Mouse (Mus musculus) embryonic facial prominence, embryonic 12.5 days (tissue): ENCODE data around the gene Snx30. TPM values are rescaled to one million over a fixed set of nuclear protein-coding genes. Genes with fewer than 3 reads are reported as not detected.

Experiments used
- ATAC-seq: fragments of 200-750 bp; cut with Nextera tagmentation; 2 replicates; pipeline ENCODE4 v1.8.0; 2017; ENCODE audit not compliant: insufficient number of reproducible peaks, insufficient read depth, low FRiP score, low TSS enrichment
- H3K27ac ChIP-seq: fragments of 300-500 bp; sonication (generic); 2 replicates; pipeline ENCODE4 v1.5.1; 2016; ENCODE audit warnings: mild to moderate bottlenecking
- H3K27me3 ChIP-seq: fragments of 300-500 bp; sonication (generic); 2 replicates; pipeline ENCODE4 v1.6.1; 2016; ENCODE audit warnings: mild to moderate bottlenecking, moderate library complexity
- H3K36me3 ChIP-seq: fragments of 300-500 bp; sonication (generic); 2 replicates; pipeline ENCODE4 v1.6.1; 2016; ENCODE audit warnings: mild to moderate bottlenecking
- H3K4me1 ChIP-seq: fragments of 300-500 bp; sonication (generic); 2 replicates; pipeline ENCODE4 v1.6.1; 2016
- H3K4me2 ChIP-seq: fragments of 300-500 bp; sonication (generic); replicated peaks from 2 replicates; pipeline ENCODE4 v1.6.1; 2016; ENCODE audit warnings: mild to moderate bottlenecking, moderate library complexity
- H3K4me3 ChIP-seq: fragments of 300-500 bp; sonication (generic); 2 replicates; pipeline ENCODE4 v1.5.1; 2016; ENCODE audit warnings: mild to moderate bottlenecking
- H3K9ac ChIP-seq: fragments of 300-500 bp; sonication (generic); 2 replicates; pipeline ENCODE4 v1.6.1; 2016; ENCODE audit warnings: mild to moderate bottlenecking, moderate library complexity
- H3K9me3 ChIP-seq: fragments of 300-500 bp; sonication (generic); 2 replicates; pipeline ENCODE4 v1.6.1; 2016; ENCODE audit warnings: mild to moderate bottlenecking, moderate library complexity
- WGBS: fragments of 180-500 bp; shearing (Covaris S2); methylation state at CpG from one replicate; pipeline ENCODE4 v1.1.7; 2016; 5-methylcytosine and 5-hydroxymethylcytosine counted together
- polyA plus RNA-seq: library from polyadenylated mRNA; unstranded; fragments of >200 nt; fragmentation: Nextera tagmentation; extraction: Ambion mirVana; gene quantifications from 2 replicates; pipeline ENCODE4 v1.2.1, GENCODE M21; 2016

Gene Snx30
- polyA plus RNA-seq, 1 experiment from 2014 or later = 14.0 TPM

GRCm38 (mm10) chr4:59826381-59826780, 20.7 kb downstream of the Snx30 start:
- Histone ChIP-seq H3K4me2 (no peak overlapping the region), H3K9ac (no peak overlapping the region), H3K9me3 (no peaks in the 10 kb centered on the region), H3K27ac (no peak overlapping the region), H3K27me3 (no peaks in the 10 kb centered on the region), H3K4me1 (no peaks in the 10 kb centered on the region), H3K36me3 (no peaks in the 10 kb centered on the region), H3K4me3 (no peak overlapping the region)
- ATAC-seq = no peak
- 90% methylated on average over 5 of the region's 5 CpGs for WGBS

- H3K27me3 ChIP-seq = no peaks in the 10 kb centered on the region
- H3K4me1 ChIP-seq = no peaks in the 10 kb centered on the region
- no peaks in the 10 kb centered on the region for H3K9me3 ChIP-seq
- WGBS = 78% methylated on average over 4 of the region's 4 CpGs
- H3K4me2 ChIP-seq = no peak overlapping the region
- H3K36me3 ChIP-seq = no peaks in the 10 kb centered on the region
- H3K4me3 ChIP-seq = no peak overlapping the region
- H3K9ac ChIP-seq = no peak overlapping the region
- no peak overlapping the region for H3K27ac ChIP-seq
- ATAC-seq = no peak
These were observed 23.4 kb downstream of the Snx30 start for GRCm38 (mm10) chr4:59829072-59829471.

- Histone ChIP-seq H3K4me2 (no peak overlapping the region), H3K9me3 (no peaks in the 10 kb centered on the region), H3K36me3 (no peaks in the 10 kb centered on the region), H3K27ac (no peak overlapping the region), H3K4me1 (no peaks in the 10 kb centered on the region), H3K4me3 (no peak overlapping the region), H3K9ac (no peak overlapping the region), H3K27me3 (no peaks in the 10 kb centered on the region)
- WGBS = 85% methylated on average over 5 of the region's 5 CpGs
- ATAC-seq = no peak
These were observed 25.4 kb downstream of the Snx30 start for GRCm38 (mm10) chr4:59831038-59831437.

- ATAC-seq = no peak
These were observed 27.2 kb downstream of the Snx30 start for GRCm38 (mm10) chr4:59832810-59833209.

GRCm38 (mm10) chr4:59837659-59838058, 32.0 kb downstream of the Snx30 start:
- Histone ChIP-seq H3K9me3 (no peaks in the 10 kb centered on the region), H3K4me1 (peaks cover 4% of the 10 kb centered on the region; the same call in 1 of the 2 replicates), H3K27ac (no peak overlapping the region), H3K9ac (no peak overlapping the region), H3K4me3 (no peak overlapping the region), H3K4me2 (no peak overlapping the region), H3K27me3 (no peaks in the 10 kb centered on the region), H3K36me3 (no peaks in the 10 kb centered on the region)
- no peak for ATAC-seq
- 77% methylated on average over 7 of the region's 7 CpGs for WGBS

More at GRCm38 (mm10) chr4:59832810-59833209, 27.2 kb downstream of the Snx30 start:
- no peaks in the 10 kb centered on the region for H3K9me3 ChIP-seq
- H3K36me3 ChIP-seq = no peaks in the 10 kb centered on the region
- no peaks in the 10 kb centered on the region for H3K4me1 ChIP-seq
- H3K9ac ChIP-seq = no peak overlapping the region
- no peak overlapping the region for H3K4me2 ChIP-seq
- H3K4me3 ChIP-seq = no peak overlapping the region
- H3K27ac ChIP-seq = no peak overlapping the region
- 67% methylated on average over 6 of the region's 6 CpGs for WGBS
- no peaks in the 10 kb centered on the region for H3K27me3 ChIP-seq

- Histone ChIP-seq H3K4me3 (no peak overlapping the region), H3K9me3 (no peaks in the 10 kb centered on the region), H3K27ac (0 out of 2 replicates have a peak overlapping the region, but pooled peaks have one; percentile 8), H3K36me3 (0 out of 2 replicates have a peak, but pooled peaks cover 6% of the 10 kb centered on the region), H3K27me3 (no peaks in the 10 kb centered on the region), H3K4me1 (peaks cover 10% of the 10 kb centered on the region; the same call in 1 of the 2 replicates), H3K4me2 (no peak overlapping the region), H3K9ac (no peak overlapping the region)
- WGBS = 82% methylated on average over 15 of the region's 15 CpGs
- ATAC-seq = no peak
These were observed 39.0 kb downstream of the Snx30 start for GRCm38 (mm10) chr4:59844460-59845244.

- Histone ChIP-seq H3K4me1 (peaks cover 10% of the 10 kb centered on the region; the same call in 1 of the 2 replicates), H3K27ac (no peak overlapping the region), H3K9me3 (no peaks in the 10 kb centered on the region), H3K4me2 (no peak overlapping the region), H3K4me3 (no peak overlapping the region), H3K9ac (no peak overlapping the region), H3K27me3 (no peaks in the 10 kb centered on the region), H3K36me3 (0 out of 2 replicates have a peak, but pooled peaks cover 6% of the 10 kb centered on the region)
- WGBS = 87% methylated on average over 3 of the region's 3 CpGs
- ATAC-seq = no peak
These were observed 39.6 kb downstream of the Snx30 start for GRCm38 (mm10) chr4:59845245-59845637.

GRCm38 (mm10) chr4:59847447-59847846, 41.8 kb downstream of the Snx30 start:
- WGBS = 83% methylated on average over 5 of the region's 5 CpGs
- no peak overlapping the region for H3K9ac ChIP-seq
- H3K4me3 ChIP-seq = no peak overlapping the region
- 0 out of 2 replicates have a peak, but pooled peaks cover 6% of the 10 kb centered on the region for H3K36me3 ChIP-seq
- ATAC-seq = no peak
- H3K9me3 ChIP-seq = 0 out of 2 replicates have a peak, but pooled peaks cover 6% of the 10 kb centered on the region
- no peaks in the 10 kb centered on the region for H3K27me3 ChIP-seq
- no peak overlapping the region for H3K4me2 ChIP-seq
- H3K27ac ChIP-seq = no peak overlapping the region
- peaks cover 8% of the 10 kb centered on the region; the same call in 1 of the 2 replicates for H3K4me1 ChIP-seq

- Histone ChIP-seq H3K27me3 (no peaks in the 10 kb centered on the region), H3K9ac (no peak overlapping the region), H3K4me2 (no peak overlapping the region), H3K36me3 (0 out of 2 replicates have a peak, but pooled peaks cover 6% of the 10 kb centered on the region), H3K9me3 (0 out of 2 replicates have a peak, but pooled peaks cover 6% of the 10 kb centered on the region), H3K27ac (no peak overlapping the region), H3K4me1 (no peaks in the 10 kb centered on the region), H3K4me3 (no peak overlapping the region)
- ATAC-seq = no peak
- WGBS = 80% methylated on average over 2 of the region's 2 CpGs
These were observed 44.5 kb downstream of the Snx30 start for GRCm38 (mm10) chr4:59850181-59850580.

- Histone ChIP-seq H3K9ac (no peak overlapping the region), H3K4me3 (no peak overlapping the region), H3K27me3 (no peaks in the 10 kb centered on the region), H3K4me1 (no peaks in the 10 kb centered on the region), H3K36me3 (0 out of 2 replicates have a peak, but pooled peaks cover 4% of the 10 kb centered on the region), H3K9me3 (0 out of 2 replicates have a peak, but pooled peaks cover 6% of the 10 kb centered on the region), H3K27ac (no peak overlapping the region), H3K4me2 (no peak overlapping the region)
- 81% methylated on average over 5 of the region's 5 CpGs for WGBS
- ATAC-seq = no peak
These were observed 45.4 kb downstream of the Snx30 start for GRCm38 (mm10) chr4:59850886-59851623.

- H3K4me2 ChIP-seq = no peak overlapping the region
- no peak overlapping the region for H3K9ac ChIP-seq
- no peak overlapping the region for H3K27ac ChIP-seq
- 0 out of 2 replicates have a peak, but pooled peaks cover 6% of the 10 kb centered on the region for H3K9me3 ChIP-seq
- H3K4me3 ChIP-seq = no peak overlapping the region
- ATAC-seq = no peak
- no peaks in the 10 kb centered on the region for H3K4me1 ChIP-seq
- no peaks in the 10 kb centered on the region for H3K27me3 ChIP-seq
- 95% methylated on average over 6 of the region's 7 CpGs for WGBS
- H3K36me3 ChIP-seq = no peaks in the 10 kb centered on the region
These were observed 47.5 kb downstream of the Snx30 start for GRCm38 (mm10) chr4:59853155-59853554.
